Mouse (Mus musculus) heart, embryonic 16.5 days (tissue): ENCODE measurements around the gene Asah2. TPM values are rescaled to one million over a fixed set of nuclear protein-coding genes. Genes with fewer than 3 reads are reported as not detected.

Experiments
- ATAC-seq: fragments of 200-750 bp; cut with Nextera tagmentation; replicated peaks from 2 replicates; pipeline ENCODE4 v1.8.0; 2017; ENCODE audit warnings: moderate number of reproducible peaks; ENCODE audit not compliant: insufficient read depth, low FRiP score; ENCODE audit errors: extremely low read depth
- H3K27ac ChIP-seq: fragments of 300-500 bp; sonication (generic); 2 replicates; pipeline ENCODE4 v1.5.1; 2014; ENCODE audit warnings: mild to moderate bottlenecking, low read length, control low read depth, moderate library complexity
- H3K27me3 ChIP-seq: fragments of 300-500 bp; sonication (generic); 2 replicates; pipeline ENCODE4 v1.6.1; 2014; ENCODE audit warnings: low read length, mixed read lengths; ENCODE audit not compliant: control insufficient read depth, insufficient read depth
- H3K36me3 ChIP-seq: fragments of 300-500 bp; sonication (generic); 2 replicates; pipeline ENCODE4 v1.6.1; 2014; ENCODE audit not compliant: control insufficient read depth, insufficient read depth
- H3K4me1 ChIP-seq: fragments of 300-500 bp; sonication (generic); 2 replicates; pipeline ENCODE4 v1.6.1; 2014; ENCODE audit warnings: low read length, mixed read lengths; ENCODE audit not compliant: control insufficient read depth, insufficient read depth
- H3K4me2 ChIP-seq: fragments of 300-500 bp; sonication (generic); 2 replicates; pipeline ENCODE4 v1.6.1; 2014; ENCODE audit warnings: low read depth, mild to moderate bottlenecking, control low read depth, low read length
- H3K4me3 ChIP-seq: fragments of 300-500 bp; sonication (generic); 2 replicates; pipeline ENCODE4 v1.5.1; 2014; ENCODE audit warnings: mild to moderate bottlenecking, control low read depth, low read length
- H3K9ac ChIP-seq: fragments of 300-500 bp; sonication (generic); 2 replicates; pipeline ENCODE4 v1.6.1; 2014; ENCODE audit warnings: low read length, control low read depth
- H3K9me3 ChIP-seq: fragments of 300-500 bp; sonication (generic); replicated peaks from 2 replicates; pipeline ENCODE4 v1.6.1; 2016; ENCODE audit warnings: low read length; ENCODE audit not compliant: control insufficient read depth
- WGBS: fragments of 180-500 bp; shearing (Covaris S2); extraction: QIAGEN DNeasy Blood & Tissue Kit; methylation state at CpG from one replicate; pipeline ENCODE4 v1.1.7; 2014; 5-methylcytosine and 5-hydroxymethylcytosine counted together
- polyA plus RNA-seq: library from polyadenylated mRNA; unstranded; fragments of >200 nt; fragmentation: Nextera tagmentation; extraction: Ambion mirVana; gene quantifications from 2 replicates; pipeline ENCODE4 v1.2.1, GENCODE M21; 2015

Asah2 gene
- polyA plus RNA-seq, 1 experiment from 2014 or later, result 2.4 TPM

GRCm38 (mm10) chr19:31975882-31976281 lies 132.1 kb downstream of the Asah2 start:
- H3K9ac ChIP-seq, result no peak overlapping the region

GRCm38 (mm10) chr19:31971998-31972397 lies 136.0 kb downstream of the Asah2 start:
- ATAC-seq, result peak; percentile 70
- H3K9me3 ChIP-seq, result no peaks in the 10 kb centered on the region

More at GRCm38 (mm10) chr19:31975882-31976281, 132.1 kb downstream of the Asah2 start:
- H3K9me3 ChIP-seq, result no peaks in the 10 kb centered on the region
- no peaks in the 10 kb centered on the region for H3K4me1 ChIP-seq
- no peak overlapping the region for H3K4me2 ChIP-seq
- no peak for ATAC-seq
- H3K27me3 ChIP-seq, result no peaks in the 10 kb centered on the region
- H3K27ac ChIP-seq, result no peak overlapping the region
- H3K4me3 ChIP-seq, result no peak overlapping the region
- H3K36me3 ChIP-seq, result no peaks in the 10 kb centered on the region
- 54% methylated on average over 2 of the region's 2 CpGs for WGBS

GRCm38 (mm10) chr19:31971405-31971804 lies 136.6 kb downstream of the Asah2 start:
- no peak overlapping the region for H3K27ac ChIP-seq
- no peak overlapping the region for H3K4me3 ChIP-seq
- H3K9ac ChIP-seq, result no peak overlapping the region
- 53% methylated on average over 3 of the region's 3 CpGs for WGBS
- H3K27me3 ChIP-seq, result no peaks in the 10 kb centered on the region
- H3K9me3 ChIP-seq, result no peaks in the 10 kb centered on the region
- no peak overlapping the region for H3K4me2 ChIP-seq
- no peak for ATAC-seq
- no peaks in the 10 kb centered on the region for H3K36me3 ChIP-seq
- H3K4me1 ChIP-seq, result no peaks in the 10 kb centered on the region

More at GRCm38 (mm10) chr19:31971998-31972397, 136.0 kb downstream of the Asah2 start:
- Histone ChIP-seq H3K9ac (no peak overlapping the region), H3K27ac (no peak overlapping the region), H3K4me3 (no peak overlapping the region), H3K36me3 (no peaks in the 10 kb centered on the region), H3K27me3 (no peaks in the 10 kb centered on the region), H3K4me1 (no peaks in the 10 kb centered on the region), H3K4me2 (no peak overlapping the region)
- WGBS, result 5% methylated on average over 6 of the region's 6 CpGs

GRCm38 (mm10) chr19:31967933-31968532 lies 140.0 kb downstream of the Asah2 start:
- H3K4me2 ChIP-seq, result no peak overlapping the region
- H3K27ac ChIP-seq, result no peak overlapping the region
- no peak overlapping the region for H3K4me3 ChIP-seq
- H3K27me3 ChIP-seq, result no peaks in the 10 kb centered on the region
- no peak for ATAC-seq
- H3K9me3 ChIP-seq, result no peaks in the 10 kb centered on the region
- H3K9ac ChIP-seq, result no peak overlapping the region
- no peaks in the 10 kb centered on the region for H3K36me3 ChIP-seq
- WGBS, result 50% methylated on average over 5 of the region's 5 CpGs
- no peaks in the 10 kb centered on the region for H3K4me1 ChIP-seq

- H3K4me3 ChIP-seq, result no peak overlapping the region
- H3K36me3 ChIP-seq, result no peaks in the 10 kb centered on the region
- no peak overlapping the region for H3K4me2 ChIP-seq
- 53% methylated on average over 3 of the region's 3 CpGs for WGBS
- H3K27ac ChIP-seq, result no peak overlapping the region
- H3K9me3 ChIP-seq, result no peaks in the 10 kb centered on the region
- H3K27me3 ChIP-seq, result no peaks in the 10 kb centered on the region
- no peak for ATAC-seq
- H3K4me1 ChIP-seq, result no peaks in the 10 kb centered on the region
- no peak overlapping the region for H3K9ac ChIP-seq
These were observed 144.9 kb downstream of the Asah2 start for GRCm38 (mm10) chr19:31963147-31963546.

- Histone ChIP-seq H3K9ac (no peak overlapping the region), H3K9me3 (no peaks in the 10 kb centered on the region), H3K36me3 (no peaks in the 10 kb centered on the region), H3K27me3 (no peaks in the 10 kb centered on the region), H3K4me1 (no peaks in the 10 kb centered on the region), H3K4me3 (no peak overlapping the region), H3K4me2 (no peak overlapping the region), H3K27ac (no peak overlapping the region)
- ATAC-seq, result no peak
- WGBS, result 86% methylated on average over 2 of the region's 2 CpGs
These were observed 147.6 kb downstream of the Asah2 start for GRCm38 (mm10) chr19:31960434-31960833.

GRCm38 (mm10) chr19:31956359-31956758 lies 151.7 kb downstream of the Asah2 start:
- Histone ChIP-seq H3K36me3 (no peaks in the 10 kb centered on the region), H3K4me1 (no peaks in the 10 kb centered on the region), H3K4me2 (no peak overlapping the region), H3K9ac (no peak overlapping the region), H3K27ac (no peak overlapping the region), H3K4me3 (no peak overlapping the region), H3K27me3 (no peaks in the 10 kb centered on the region), H3K9me3 (no peaks in the 10 kb centered on the region)
- ATAC-seq, result no peak
- whole genome bisulfite sequencing, result 61% methylated on average over 2 of the region's 2 CpGs

- no peaks in the 10 kb centered on the region for H3K4me1 ChIP-seq
- WGBS, result 87% methylated on average over 4 of the region's 4 CpGs
These were observed 153.3 kb downstream of the Asah2 start for GRCm38 (mm10) chr19:31954696-31955095.

GRCm38 (mm10) chr19:31954267-31954666 lies 153.7 kb downstream of the Asah2 start:
- no peak for ATAC-seq
- no peaks in the 10 kb centered on the region for H3K4me1 ChIP-seq
- no peak overlapping the region for H3K27ac ChIP-seq
- no peak overlapping the region for H3K9ac ChIP-seq
- no peaks in the 10 kb centered on the region for H3K27me3 ChIP-seq
- no peak overlapping the region for H3K4me3 ChIP-seq
- 81% methylated on average over 4 of the region's 4 CpGs for WGBS
- no peak overlapping the region for H3K4me2 ChIP-seq
- no peaks in the 10 kb centered on the region for H3K9me3 ChIP-seq
- no peaks in the 10 kb centered on the region for H3K36me3 ChIP-seq

More at GRCm38 (mm10) chr19:31954696-31955095, 153.3 kb downstream of the Asah2 start:
- H3K9me3 ChIP-seq, result no peaks in the 10 kb centered on the region
- H3K4me2 ChIP-seq, result no peak overlapping the region
- H3K27me3 ChIP-seq, result no peaks in the 10 kb centered on the region
- H3K27ac ChIP-seq, result no peak overlapping the region
- no peaks in the 10 kb centered on the region for H3K36me3 ChIP-seq
- no peak for ATAC-seq
- no peak overlapping the region for H3K9ac ChIP-seq
- no peak overlapping the region for H3K4me3 ChIP-seq
